Mouse (Mus musculus): Measurements from ENCODE around the gene Dzank1. TPM values are rescaled to one million over a fixed set of nuclear protein-coding genes. Genes with fewer than 3 reads are reported as not detected.

The Dzank1 gene
- total RNA-seq, 2 experiments from 2014 or later, result 0.22 to 0.87 TPM

- Histone ChIP-seq H3K27ac (no peak overlapping the region), H3K4me3 (no peak overlapping the region)
- DNase-seq, result no peak
- TF ChIP-seq CTCF (IDR thresholded peaks at IDR 0.05), result no peak
- intact Hi-C loops (cut with DNase I), result no loop called here
Measured at GRCm38 (mm10) chr2:144464182-144464581, 63.0 kb downstream of the Dzank1 start.

GRCm38 (mm10) chr2:144458975-144459754 lies 68.0 kb downstream of the Dzank1 start:
- intact Hi-C loops (cut with DNase I), result loop anchor here (5.0 to 10.0 kb wide), 2 partner anchors 172 to 444 kb away; partner anchors contain the start of gene Rrbp1
- no peak for TF ChIP-seq CTCF (IDR thresholded peaks at IDR 0.05)
- H3K4me3 ChIP-seq, result peak overlapping the region; percentile 86

GRCm38 (mm10) chr2:144458355-144458754 lies 68.9 kb downstream of the Dzank1 start:
- Histone ChIP-seq H3K4me3 (peak overlapping the region; percentile 86), H3K27ac (peak overlapping the region; percentile 92)
- no peak for DNase-seq
- no peak for TF ChIP-seq CTCF (IDR thresholded peaks at IDR 0.05)
- intact Hi-C loops (cut with DNase I), result loop anchor here (5.0 to 10.0 kb wide), 2 partner anchors 171 to 444 kb away; partner anchors contain the start of gene Rrbp1

More at GRCm38 (mm10) chr2:144458975-144459754, 68.0 kb downstream of the Dzank1 start:
- H3K27ac ChIP-seq, result peak overlapping the region; percentile 92
- DNase-seq, result peak; percentile 88

GRCm38 (mm10) chr2:144452364-144453008 lies 74.7 kb downstream of the Dzank1 start:
- DNase-seq, result peak; percentile 78
- intact Hi-C loops (cut with DNase I), result loop anchor here (2.0 to 10.0 kb wide), 4 partner anchors 104 to 615 kb away; partner anchors contain the start of gene Rrbp1
- TF ChIP-seq CTCF (IDR thresholded peaks at IDR 0.05), result peak; percentile 95
- Histone ChIP-seq H3K27ac (no peak overlapping the region), H3K4me3 (no peak overlapping the region)

- intact Hi-C loops (cut with DNase I), result loop anchor here (5.0 to 10.0 kb wide), 3 partner anchors 143 to 613 kb away; partner anchors contain the start of gene Rrbp1
- no peak for DNase-seq
- no peak for TF ChIP-seq CTCF (IDR thresholded peaks at IDR 0.05)
- no peak overlapping the region for H3K4me3 ChIP-seq
- no peak overlapping the region for H3K27ac ChIP-seq
Measured at GRCm38 (mm10) chr2:144450378-144450777, 76.8 kb downstream of the Dzank1 start.

- no peak for DNase-seq
- TF ChIP-seq CTCF (IDR thresholded peaks at IDR 0.05), result no peak
- Histone ChIP-seq H3K4me3 (no peak overlapping the region), H3K27ac (no peak overlapping the region)
- intact Hi-C loops (cut with DNase I), result no loop called here
Measured at GRCm38 (mm10) chr2:144446360-144446999, 80.7 kb downstream of the Dzank1 start.

GRCm38 (mm10) chr2:144441386-144441915 lies 85.8 kb downstream of the Dzank1 start:
- peak; percentile 37 for DNase-seq
- H3K27ac ChIP-seq, result peak overlapping the region; percentile 24; the same call in 1 of the 2 replicates
- H3K4me3 ChIP-seq, result no peak overlapping the region
- no peak for TF ChIP-seq CTCF (IDR thresholded peaks at IDR 0.05)
- intact Hi-C loops (cut with DNase I), result no loop called here

GRCm38 (mm10) chr2:144439191-144439700 lies 88.0 kb downstream of the Dzank1 start:
- Histone ChIP-seq H3K4me3 (no peak overlapping the region), H3K27ac (no peak overlapping the region)
- intact Hi-C loops (cut with DNase I), result no loop called here
- no peak for TF ChIP-seq CTCF (IDR thresholded peaks at IDR 0.05)
- no peak for DNase-seq

GRCm38 (mm10) chr2:144438424-144438823 lies 88.8 kb downstream of the Dzank1 start:
- intact Hi-C loops (cut with DNase I), result no loop called here
- DNase-seq, result no peak
- H3K27ac ChIP-seq, result no peak overlapping the region
- peak; percentile 35 for TF ChIP-seq CTCF (IDR thresholded peaks at IDR 0.05)
- no peak overlapping the region for H3K4me3 ChIP-seq

- no peak for TF ChIP-seq CTCF (IDR thresholded peaks at IDR 0.05)
- H3K27ac ChIP-seq, result no peak overlapping the region
- H3K4me3 ChIP-seq, result no peak overlapping the region
- intact Hi-C loops (cut with DNase I), result no loop called here
- DNase-seq, result no peak
Measured at GRCm38 (mm10) chr2:144435679-144436078, 91.5 kb downstream of the Dzank1 start.

- no peak overlapping the region for H3K27ac ChIP-seq
- TF ChIP-seq CTCF (IDR thresholded peaks at IDR 0.05), result no peak
- no peak for DNase-seq
- no peak overlapping the region for H3K4me3 ChIP-seq
- intact Hi-C loops (cut with DNase I), result no loop called here
Measured at GRCm38 (mm10) chr2:144431286-144431825, 95.9 kb downstream of the Dzank1 start.

- no peak overlapping the region for H3K4me3 ChIP-seq
- H3K27ac ChIP-seq, result no peak overlapping the region
- TF ChIP-seq CTCF (IDR thresholded peaks at IDR 0.05), result no peak
- intact Hi-C loops (cut with DNase I), result no loop called here
- no peak for DNase-seq
Measured at GRCm38 (mm10) chr2:144429171-144429570, 98.0 kb downstream of the Dzank1 start.

Data from gastrocnemius, adult 2 months (tissue).